Mouse (Mus musculus): ENCODE data around the gene Cd81.

The Cd81 gene

DNA sequence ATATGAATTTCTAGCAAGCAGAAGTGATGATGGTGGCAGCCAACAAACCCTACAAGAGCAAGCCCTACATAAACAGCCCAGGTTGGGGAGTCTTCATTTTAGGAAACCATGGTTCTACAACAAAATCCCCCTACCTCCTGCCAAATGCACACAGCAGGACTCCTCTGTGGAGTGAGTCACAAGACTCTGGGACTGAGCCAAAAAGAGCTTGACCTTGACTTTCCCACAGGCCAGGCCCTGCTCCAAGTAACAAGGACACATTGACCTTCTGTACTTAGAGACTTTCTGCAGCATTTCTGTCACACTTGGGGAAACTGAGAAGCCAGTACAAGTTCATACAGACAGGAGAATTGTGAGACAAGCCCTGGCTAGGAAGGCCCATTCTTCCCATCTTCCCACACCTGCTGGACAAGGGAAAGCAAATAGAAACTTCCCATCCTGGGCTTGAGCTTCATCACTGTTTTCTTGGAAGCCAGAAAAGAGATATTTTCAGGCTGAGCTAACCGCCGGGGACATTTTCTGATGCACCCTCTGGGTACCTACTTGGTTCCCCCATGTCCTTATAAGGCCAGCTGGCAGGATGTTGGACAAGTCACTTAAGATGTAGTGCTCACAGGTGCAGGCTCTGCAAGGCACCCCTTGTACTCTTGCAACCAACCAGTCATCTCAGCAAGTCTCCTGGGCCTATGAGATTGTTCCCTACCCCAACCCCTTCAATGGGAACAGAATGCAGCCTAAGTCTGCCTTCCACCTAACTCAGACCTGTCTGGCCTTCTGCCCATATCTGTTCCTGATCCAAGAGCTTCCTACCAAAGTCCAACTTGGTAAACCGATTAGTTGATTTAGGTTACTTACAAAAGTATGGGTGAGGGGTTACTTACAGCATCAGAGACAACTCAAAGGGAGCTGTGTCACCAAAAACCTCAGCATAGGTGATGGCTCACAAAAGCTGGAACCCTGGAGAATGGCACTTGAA is 2.4 kb upstream of the Cd81 start:
- no peak for DNase-seq (ENCODE audit: low spot score)

DNA sequence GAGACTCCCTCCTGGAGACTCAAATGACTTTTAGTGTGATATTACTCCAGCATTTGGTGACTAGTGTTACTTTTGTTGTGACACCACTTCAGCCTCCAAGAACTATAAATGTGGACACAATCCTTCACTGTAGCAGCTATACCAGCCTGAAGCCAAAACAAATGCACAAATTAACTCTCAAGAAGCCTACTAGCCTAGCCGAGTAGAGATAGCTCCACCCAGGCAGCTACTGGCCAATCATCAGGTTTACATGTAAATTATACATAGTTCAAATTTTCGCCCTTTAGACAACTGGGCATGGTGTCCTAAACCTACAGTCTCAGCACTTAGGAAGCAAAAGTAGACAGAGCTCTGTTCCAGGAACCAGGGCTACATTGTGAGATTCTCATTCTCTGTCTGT is 1.2 kb upstream of the Cd81 start:
- DNase-seq (ENCODE audit: low spot score), result peak; percentile 40

DNA sequence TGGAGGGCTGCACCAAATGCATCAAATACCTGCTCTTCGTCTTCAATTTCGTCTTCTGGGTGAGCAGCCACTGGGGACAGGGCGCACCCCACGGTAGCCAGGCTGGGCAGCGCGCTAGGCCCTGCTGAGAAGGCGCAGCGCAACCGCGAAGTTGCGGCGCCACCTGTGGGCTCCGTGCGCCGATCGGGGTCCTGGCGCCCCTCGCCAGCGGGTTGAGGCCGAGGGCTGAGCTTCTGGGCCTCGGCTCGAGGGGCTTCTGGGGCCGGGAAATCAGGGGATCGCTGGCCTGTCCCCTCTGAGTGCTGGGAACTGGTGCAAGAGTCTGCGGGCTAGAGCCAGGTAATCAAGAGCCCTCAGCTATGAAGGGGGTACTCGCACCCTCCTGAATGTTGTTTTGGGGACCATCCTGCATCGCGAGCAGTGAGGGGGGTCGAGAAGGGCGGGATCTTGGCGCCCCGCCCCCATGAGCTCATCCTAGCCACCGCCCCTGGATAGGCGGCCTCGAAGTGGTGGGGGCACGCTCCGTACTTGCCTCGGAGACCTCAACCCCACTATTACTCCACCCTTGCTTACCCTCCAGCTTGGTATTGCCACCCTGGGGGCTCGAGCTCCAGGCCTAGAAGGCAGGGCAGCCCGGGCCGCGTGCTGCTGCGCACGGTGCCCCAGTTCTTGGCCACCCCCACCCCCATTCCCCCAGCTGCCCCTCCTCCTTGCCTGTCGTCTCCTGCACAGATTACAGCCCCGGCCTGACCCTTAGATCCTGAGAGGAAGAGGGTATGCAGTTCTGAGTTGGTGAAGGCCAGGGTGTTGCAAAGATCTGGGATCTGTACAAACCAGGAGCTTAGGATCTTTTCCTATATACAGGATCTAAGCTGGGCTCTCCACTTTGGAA is 715 bp downstream of the Cd81 start:
- DNase-seq (ENCODE audit: low spot score), result peak; percentile 44

- no peak for DNase-seq (ENCODE audit: low spot score)
Observed at GRCm38 (mm10) chr7:143053961-143054611, 1.5 kb downstream of the Cd81 start.

DNA sequence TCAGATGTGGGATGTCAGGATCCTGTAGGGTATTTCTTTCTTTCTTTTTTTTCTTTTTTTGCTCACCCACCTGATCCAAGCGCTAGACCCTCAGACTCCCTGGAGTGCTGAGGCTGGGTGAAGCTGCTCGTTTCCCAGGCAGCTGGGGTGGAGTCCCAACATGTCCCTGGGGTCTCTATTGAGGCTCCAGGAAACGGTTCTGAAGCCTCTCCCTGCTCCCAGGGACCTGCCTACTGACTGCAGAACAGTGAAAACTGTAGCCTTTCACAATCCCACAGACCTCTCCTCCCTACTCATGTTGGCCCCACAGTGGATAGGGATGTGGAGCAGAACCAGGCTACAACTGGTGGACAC is 2.0 kb downstream of the Cd81 start:
- no peak for DNase-seq (ENCODE audit: low spot score)

- no peak for DNase-seq (ENCODE audit: low spot score)
Observed at GRCm38 (mm10) chr7:143055001-143055400, 2.5 kb downstream of the Cd81 start.

GRCm38 (mm10) chr7:143055499-143056186 is 3.1 kb downstream of the Cd81 start:
- no peak for DNase-seq (ENCODE audit: low spot score)

DNA sequence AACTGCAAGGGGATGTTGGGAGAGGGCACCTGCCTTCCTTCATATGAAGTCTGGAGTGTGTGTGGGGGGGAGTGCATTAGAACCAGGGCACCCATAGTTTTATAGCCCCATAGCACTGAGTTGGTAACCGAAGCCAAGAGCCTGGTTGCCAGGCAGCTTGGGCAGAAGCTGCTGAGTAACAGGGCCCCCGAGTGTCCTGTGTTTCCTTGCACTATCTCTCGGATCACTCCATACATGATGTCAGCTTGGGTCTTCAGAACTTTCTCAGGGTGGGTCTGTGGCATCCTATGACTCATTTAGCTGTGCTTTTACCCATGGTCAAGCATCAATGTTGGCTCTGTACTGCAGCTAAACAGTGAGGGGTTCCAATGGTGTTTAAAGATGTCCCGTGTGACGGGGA is 4.5 kb downstream of the Cd81 start:
- no peak for DNase-seq (ENCODE audit: low spot score)

- no peak for DNase-seq (ENCODE audit: low spot score)
Observed at GRCm38 (mm10) chr7:143057667-143058220, 5.2 kb downstream of the Cd81 start.

DNA sequence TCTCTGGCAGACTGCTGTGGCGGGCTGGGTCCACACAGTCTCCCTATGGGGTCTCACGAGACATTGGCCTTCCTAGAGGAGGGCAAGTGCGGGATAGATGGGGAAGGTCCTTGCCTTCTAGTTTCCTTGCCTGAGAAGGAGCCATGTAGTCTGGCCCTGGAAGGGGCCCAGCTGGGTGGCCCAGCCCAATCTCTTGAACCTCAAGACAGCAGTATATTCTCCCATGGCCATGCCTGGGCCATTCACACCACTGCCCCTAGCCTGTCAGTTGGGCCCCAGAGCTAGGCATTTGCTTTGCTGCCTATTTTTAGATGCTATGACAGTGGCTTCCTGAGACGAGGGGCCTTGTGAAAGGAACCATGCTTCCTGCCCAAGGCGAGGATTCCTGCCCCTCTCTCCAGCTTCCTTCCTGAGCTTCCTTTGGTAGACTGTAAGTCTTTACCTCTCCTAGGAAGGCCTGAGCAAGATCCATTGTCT is 5.7 kb downstream of the Cd81 start:
- DNase-seq (ENCODE audit: low spot score), result no peak

- peak; percentile 74 for DNase-seq (ENCODE audit: low spot score)
Observed at GRCm38 (mm10) chr7:143059202-143059870, 6.8 kb downstream of the Cd81 start.

GRCm38 (mm10) chr7:143062704-143063103 is 10.2 kb downstream of the Cd81 start:
- no peak for DNase-seq (ENCODE audit: low spot score)

DNA sequence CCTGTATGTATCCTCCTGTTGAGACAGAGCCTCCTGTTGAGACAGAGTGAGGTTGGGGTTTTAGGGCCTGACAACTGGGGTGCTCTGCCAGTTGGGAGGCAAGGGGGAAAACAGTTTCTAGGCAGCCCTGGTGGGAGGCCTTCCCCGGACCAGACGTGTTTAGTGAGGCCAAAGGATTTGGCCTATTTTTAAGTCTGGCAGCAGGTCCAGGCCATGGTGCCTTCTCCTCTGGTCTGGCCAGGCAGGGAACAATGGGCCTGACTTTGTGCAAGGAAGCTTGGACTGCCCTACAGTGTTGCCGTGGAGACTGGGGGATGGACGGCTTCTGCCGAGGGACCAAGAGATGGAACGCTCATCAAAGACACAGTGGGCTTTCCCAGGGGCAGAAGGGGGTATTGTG is 11.7 kb downstream of the Cd81 start:
- DNase-seq (ENCODE audit: low spot score), result no peak

DNA sequence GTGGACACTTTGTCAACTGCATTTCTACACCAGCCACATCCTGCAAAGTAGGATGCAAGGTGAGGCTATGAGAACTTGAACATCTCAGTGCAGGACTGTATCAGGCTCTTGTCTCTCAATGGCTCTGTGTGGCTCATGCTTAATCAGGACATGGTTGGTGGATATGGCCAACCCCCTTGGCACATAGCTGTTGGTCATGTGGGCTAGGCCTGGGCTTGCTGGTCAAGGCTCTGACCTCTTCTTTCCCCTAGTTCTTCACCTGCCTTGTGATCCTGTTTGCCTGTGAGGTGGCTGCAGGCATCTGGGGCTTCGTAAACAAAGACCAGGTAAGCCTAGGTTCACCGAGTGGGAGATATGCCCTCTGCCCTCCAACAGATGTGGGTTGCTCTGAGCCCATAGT is 13.2 kb downstream of the Cd81 start:
- no peak for DNase-seq (ENCODE audit: low spot score)

DNA sequence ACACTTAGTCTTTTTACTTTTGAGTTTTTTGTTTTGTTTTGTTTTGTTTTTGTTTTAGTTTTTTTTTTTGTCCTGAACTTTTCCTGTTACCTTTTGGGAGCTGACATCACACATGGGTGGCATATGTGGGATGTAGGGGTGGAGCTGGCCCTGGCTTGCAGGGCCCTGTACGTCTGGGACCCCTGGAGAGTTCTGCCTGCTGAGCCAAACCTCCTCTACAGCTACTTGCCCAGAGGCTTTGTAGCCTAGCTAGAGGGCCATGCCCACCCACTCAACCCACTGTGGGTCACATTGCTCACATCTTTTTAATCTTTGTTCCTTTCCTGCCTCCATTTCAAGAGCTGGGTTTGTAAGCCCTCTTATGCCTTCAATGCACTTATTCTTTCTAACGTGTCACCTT is 14.9 kb downstream of the Cd81 start:
- no peak for DNase-seq (ENCODE audit: low spot score)

DNA sequence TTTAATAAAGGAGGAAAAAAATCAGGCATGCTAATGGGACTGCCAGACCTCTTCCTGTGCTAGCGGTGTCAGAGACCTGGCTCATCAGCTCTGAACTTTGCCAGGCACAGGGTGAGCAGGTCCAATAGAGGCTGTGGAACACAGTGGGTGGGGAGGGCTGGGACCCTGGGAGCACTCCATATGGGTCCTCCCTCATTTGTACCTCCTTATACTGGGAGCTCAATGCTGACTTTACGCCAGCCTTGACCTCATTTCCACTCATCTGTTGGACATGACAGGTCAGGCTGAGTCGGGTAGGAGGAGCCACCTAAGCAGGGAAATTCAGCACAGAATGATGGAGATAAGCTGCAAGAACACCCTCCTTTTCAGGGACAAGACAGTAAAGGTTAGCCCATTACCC is 15.4 kb downstream of the Cd81 start:
- DNase-seq (ENCODE audit: low spot score), result no peak

- DNase-seq (ENCODE audit: low spot score), result peak; percentile 57
Observed at GRCm38 (mm10) chr7:143068316-143068881, 15.9 kb downstream of the Cd81 start.

DNA sequence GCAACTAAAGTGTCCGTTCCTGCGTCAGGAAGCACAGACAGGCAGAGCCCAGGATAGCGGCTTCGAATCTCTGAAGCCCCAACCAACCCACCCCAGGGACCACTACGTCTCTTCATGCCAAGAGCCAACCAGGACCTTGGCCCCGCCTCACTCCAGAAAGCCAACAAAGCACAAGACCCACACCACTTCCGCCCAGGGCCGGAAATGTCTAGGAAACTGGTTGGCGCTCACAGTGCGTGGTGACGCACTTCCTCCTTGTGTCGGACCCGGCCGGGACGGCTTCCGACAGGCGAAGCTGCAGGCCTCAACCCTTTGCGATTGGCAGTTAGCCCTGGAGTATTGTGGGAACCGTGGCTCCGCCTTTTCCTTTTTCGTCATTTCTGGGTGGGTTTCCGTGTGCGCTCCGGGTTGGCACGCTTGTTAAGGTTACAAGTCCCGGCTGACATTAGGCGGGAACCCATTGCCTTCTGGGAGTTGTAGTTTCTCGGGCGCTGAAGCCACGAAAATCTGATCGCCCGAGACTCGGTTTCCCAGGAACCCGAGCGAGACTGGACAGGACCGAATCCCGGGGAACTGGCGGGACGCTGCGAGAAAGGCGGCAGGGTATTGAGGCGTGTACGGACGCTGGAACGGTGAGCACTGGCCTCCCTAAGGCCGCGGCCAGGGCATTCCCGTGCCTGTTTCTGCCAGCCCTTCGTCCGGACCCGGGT is 16.5 kb downstream of the Cd81 start, which contains the start of gene Tssc4:
Gene Tssc4, plus strand, starts transcription at position 368 of the 710 bp plus-strand sequence.
- peak; percentile 100 for DNase-seq (ENCODE audit: low spot score)

DNA sequence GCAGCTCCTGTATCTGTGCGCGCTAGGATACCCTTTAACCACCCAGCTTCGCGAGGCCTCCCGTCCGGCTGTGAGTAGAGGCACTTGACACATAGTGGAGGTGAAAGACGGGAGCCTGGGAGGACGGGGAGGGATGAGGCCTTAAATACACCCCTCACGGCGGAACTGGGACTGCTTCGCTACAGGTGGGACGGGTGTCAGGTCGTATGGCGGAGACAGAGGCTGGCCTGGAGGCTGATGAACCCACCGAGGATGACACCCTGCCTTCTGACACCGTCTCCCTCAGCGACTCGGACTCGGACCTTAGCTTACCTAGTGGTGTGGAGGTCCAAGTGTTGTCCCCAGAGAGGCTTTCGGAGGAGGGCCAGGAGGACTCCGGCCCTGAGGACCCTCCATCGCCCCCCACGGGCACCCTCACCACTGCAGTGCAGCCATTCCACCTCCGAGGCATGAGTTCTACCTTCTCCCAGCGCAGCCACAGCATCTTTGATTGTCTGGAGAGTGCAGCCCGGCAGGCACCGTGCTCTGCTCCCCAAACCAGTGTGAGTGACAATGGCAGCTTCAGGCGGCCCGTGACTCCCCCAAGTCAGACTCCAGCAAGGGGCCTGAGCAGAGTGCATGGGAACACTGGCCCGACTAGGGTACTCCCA is 17.3 kb downstream of the Cd81 start:
- DNase-seq (ENCODE audit: low spot score), result no peak
